Mouse (Mus musculus) ES-CJ7 (cell line): ENCODE results near the gene Ccne1.

Source experiments
- DNase-seq: peaks from one replicate; pipeline ENCODE4 v3.0.0; 2011; ENCODE audit warnings: low read depth, low spot score

The Ccne1 gene

DNA sequence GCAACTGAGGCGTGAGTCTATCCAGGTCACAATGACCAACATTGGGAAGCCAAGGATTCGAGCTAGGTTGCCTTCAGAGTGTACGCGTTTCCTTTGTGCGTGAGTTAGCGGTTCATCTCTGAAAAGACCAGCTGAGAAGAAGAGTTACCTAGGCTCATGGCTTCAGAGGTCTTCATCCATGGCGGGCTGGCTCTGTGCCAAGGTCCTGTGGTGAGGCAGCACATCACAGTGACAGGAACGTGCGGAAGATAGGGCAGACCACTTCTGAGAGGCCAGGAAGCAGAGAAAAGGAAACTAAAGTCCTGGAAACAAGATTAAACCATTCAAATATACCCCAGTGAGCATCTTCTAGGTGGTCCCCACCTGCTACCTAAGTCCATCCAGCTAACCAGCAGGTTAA is 53.1 kb downstream of the Ccne1 start:
- DNase-seq: no peak
